8 mouse cellular contexts compared by ENCODE assay signal in genomic region chr4:128655446-128655845, GRCm38 (mm10). TPM values are rescaled to one million over a fixed set of nuclear protein-coding genes. Genes with fewer than 3 reads are reported as not detected.
DNase-seq lines count a peak whose midpoint lies in the region; ATAC-seq and TF ChIP-seq lines count a peak whose summit lies in the region.

No protein-coding gene starts in this region.

- peaks cover 15% of the 10 kb centered on the region; the same call in 1 of the 2 replicates for H3K4me1 ChIP-seq in heart, embryonic 15.5 days (replicated peaks)
- peaks cover 63% of the 10 kb centered on the region for H3K4me1 ChIP-seq in hindbrain, embryonic 13.5 days (replicated peaks)
- peaks cover 49% of the 10 kb centered on the region for H3K4me1 ChIP-seq in midbrain, embryonic 13.5 days (replicated peaks)

- WGBS in heart, embryonic 15.5 days, result 12% methylated on average over 12 of the region's 12 CpGs
- 5% methylated on average over 12 of the region's 12 CpGs for WGBS in hindbrain, embryonic 13.5 days
- WGBS in midbrain, embryonic 13.5 days, result 6% methylated on average over 12 of the region's 12 CpGs

- peaks cover 21% of the 10 kb centered on the region for H3K27me3 ChIP-seq in heart, embryonic 15.5 days
- H3K27me3 ChIP-seq in hindbrain, embryonic 13.5 days, result 0 out of 2 replicates have a peak, but pooled peaks cover 5% of the 10 kb centered on the region
- H3K27me3 ChIP-seq in midbrain, embryonic 13.5 days, result peaks cover 15% of the 10 kb centered on the region

- H3K36me3 ChIP-seq in heart, embryonic 15.5 days, result no peaks in the 10 kb centered on the region
- H3K36me3 ChIP-seq in hindbrain, embryonic 13.5 days, result no peaks in the 10 kb centered on the region; the same call in 1 of the 2 replicates
- H3K36me3 ChIP-seq in midbrain, embryonic 13.5 days, result no peaks in the 10 kb centered on the region

- no peak for ATAC-seq in heart, embryonic 15.5 days (replicated peaks; ENCODE audit: insufficient number of reproducible peaks, insufficient read depth, low FRiP score, low read depth)
- ATAC-seq in hindbrain, embryonic 13.5 days (ENCODE audit: low FRiP score), result no peak
- no peak for ATAC-seq in midbrain, embryonic 13.5 days
- no peak for ATAC-seq in megakaryocyte progenitor cell, adult 5-6 weeks (replicated peaks; ENCODE audit: poor library complexity)

- peak overlapping the region; percentile 75 for H3K4me3 ChIP-seq in heart, embryonic 15.5 days
- H3K4me3 ChIP-seq in hindbrain, embryonic 13.5 days, result peak overlapping the region; percentile 75
- H3K4me3 ChIP-seq in midbrain, embryonic 13.5 days (replicated peaks), result peak overlapping the region; percentile 74

- H3K27ac ChIP-seq in heart, embryonic 15.5 days, result no peak overlapping the region
- H3K27ac ChIP-seq in hindbrain, embryonic 13.5 days, result peak overlapping the region; percentile 95
- H3K27ac ChIP-seq in midbrain, embryonic 13.5 days, result peak overlapping the region; percentile 80

- no peak for TF ChIP-seq CTCF in brain, embryonic 14.5 days (IDR thresholded peaks at IDR 0.05; ENCODE audit: borderline replicate concordance, extremely low read depth, insufficient read depth, insufficient read length)

- H3K9ac ChIP-seq in heart, embryonic 15.5 days, result peak overlapping the region; percentile 68
- peak overlapping the region; percentile 90 for H3K9ac ChIP-seq in hindbrain, embryonic 13.5 days
- peak overlapping the region; percentile 77 for H3K9ac ChIP-seq in midbrain, embryonic 13.5 days (replicated peaks)

- H3K9me3 ChIP-seq in heart, embryonic 15.5 days (replicated peaks), result no peaks in the 10 kb centered on the region
- no peaks in the 10 kb centered on the region for H3K9me3 ChIP-seq in hindbrain, embryonic 13.5 days
- no peaks in the 10 kb centered on the region for H3K9me3 ChIP-seq in midbrain, embryonic 13.5 days

- DNase-seq in heart, postnatal 4 days, result no peak
- peak; percentile 56 for DNase-seq in brain, embryonic 14.5 days (ENCODE audit: low read depth)
- no peak for DNase-seq in adipocyte (ENCODE audit: low spot score)
- DNase-seq in ovary, postnatal 36 days (ENCODE audit: low spot score), result no peak

- no peak for TF ChIP-seq POLR2A in brain, embryonic 14.5 days (IDR thresholded peaks at IDR 0.05; ENCODE audit: borderline replicate concordance, extremely low read depth, insufficient read depth, insufficient read length, poor library complexity, severe bottlenecking)

- H3K4me2 ChIP-seq in heart, embryonic 15.5 days, result peak overlapping the region; percentile 100
- peak overlapping the region; percentile 80 for H3K4me2 ChIP-seq in hindbrain, embryonic 13.5 days
- peak overlapping the region; percentile 80 for H3K4me2 ChIP-seq in midbrain, embryonic 13.5 days (replicated peaks)

RNA-seq across cellular contexts. Expression of gene Phc2, which starts 0.9 kb away (rescaled TPM):
- 28.5 and 40.2 TPM in 2 replicates for polyA plus RNA-seq in heart, embryonic 15.5 days (2015; fragmentation: Nextera tagmentation; extraction: Ambion mirVana)
- total RNA-seq in heart, postnatal 4 days (2021), result 10 to 100 TPM; 69.1 to 72.5 TPM
- 193 and 196 TPM in 2 replicates for polyA plus RNA-seq in brain, embryonic 14.5 days (2012; rRNA removed)
- polyA plus RNA-seq in hindbrain, embryonic 13.5 days (2015; fragmentation: Nextera tagmentation; extraction: Ambion mirVana), result 31.3 and 35.8 TPM in 2 replicates
- 30.0 and 36.1 TPM in 2 replicates for polyA plus RNA-seq in midbrain, embryonic 13.5 days (2015; fragmentation: Nextera tagmentation; extraction: Ambion mirVana)
- 28.0 and 35.0 TPM in 2 replicates for total RNA-seq in megakaryocyte progenitor cell, adult 5-6 weeks (2015)
- 13.9 and 21.2 TPM in 2 replicates for total RNA-seq in megakaryocyte progenitor cell, adult 5-6 weeks (2017)

RNA-seq across cellular contexts. Expression of gene Tlr12, which starts 37.0 kb away (rescaled TPM):
- 0.15 and 0.68 TPM in 2 replicates for polyA plus RNA-seq in heart, embryonic 15.5 days (2015; fragmentation: Nextera tagmentation; extraction: Ambion mirVana)
- under 1 TPM; 0.19 to 0.29 TPM for total RNA-seq in heart, postnatal 4 days (2021)
- 1.9 and 2.1 TPM in 2 replicates for polyA plus RNA-seq in brain, embryonic 14.5 days (2012; rRNA removed)
- 1.3 and 1.4 TPM in 2 replicates for polyA plus RNA-seq in hindbrain, embryonic 13.5 days (2015; fragmentation: Nextera tagmentation; extraction: Ambion mirVana)
- 1.0 and 1.6 TPM in 2 replicates for polyA plus RNA-seq in midbrain, embryonic 13.5 days (2015; fragmentation: Nextera tagmentation; extraction: Ambion mirVana)
- total RNA-seq in megakaryocyte progenitor cell, adult 5-6 weeks (2015), result 0.15 and 0.49 TPM in 2 replicates
- 0.27 and 1.2 TPM in 2 replicates for total RNA-seq in megakaryocyte progenitor cell, adult 5-6 weeks (2017)

RNA-seq across cellular contexts. Expression of gene Zscan20, which starts 45.5 kb away (rescaled TPM):
- polyA plus RNA-seq in heart, embryonic 15.5 days (2015; fragmentation: Nextera tagmentation; extraction: Ambion mirVana), result 2.4 and 3.7 TPM in 2 replicates
- 1 to 10 TPM; 3.7 to 4.1 TPM for total RNA-seq in heart, postnatal 4 days (2021)
- 5.4 and 5.6 TPM in 2 replicates for polyA plus RNA-seq in brain, embryonic 14.5 days (2012; rRNA removed)
- 4.6 and 5.9 TPM in 2 replicates for polyA plus RNA-seq in hindbrain, embryonic 13.5 days (2015; fragmentation: Nextera tagmentation; extraction: Ambion mirVana)
- 5.7 and 6.0 TPM in 2 replicates for polyA plus RNA-seq in midbrain, embryonic 13.5 days (2015; fragmentation: Nextera tagmentation; extraction: Ambion mirVana)
- total RNA-seq in megakaryocyte progenitor cell, adult 5-6 weeks (2015), result 1.8 and 2.2 TPM in 2 replicates
- total RNA-seq in megakaryocyte progenitor cell, adult 5-6 weeks (2017), result 3.2 and 4.9 TPM in 2 replicates
